Mouse (Mus musculus): ENCODE data around the gene Hba-a1. TPM values are rescaled to one million over a fixed set of nuclear protein-coding genes. Genes with fewer than 3 reads are reported as not detected.
A peak's percentile ranks its signal among the peaks of the same experiment; 100 is the strongest.
"Not testable (repeated sequence)": the region's sequence is repeated elsewhere in the genome, so short reads cannot be mapped to it uniquely, and the experiment has no call there.

The Hba-a1 gene
- polyA plus RNA-seq, 1 experiment from 2014 or later = 5,259 TPM

GRCm38 (mm10) chr11:32266776-32267175 lies 16.5 kb upstream of the Hba-a1 start:
- H3K27ac ChIP-seq = peak overlapping the region; percentile 93
- H3K27me3 ChIP-seq = peaks cover 7% of the 10 kb centered on the region; the same call in 1 of the 2 replicates
- peak overlapping the region; percentile 78 for H3K4me3 ChIP-seq (replicated peaks)
- ATAC-seq (replicated peaks; ENCODE audit: low FRiP score) = no peak
- whole genome bisulfite sequencing = 24% methylated on average over 6 of the region's 6 CpGs
- H3K4me2 ChIP-seq = peak overlapping the region; percentile 63
- peaks cover 12% of the 10 kb centered on the region for H3K4me1 ChIP-seq
- H3K9ac ChIP-seq = peak overlapping the region; percentile 88
- H3K9me3 ChIP-seq (replicated peaks) = no peaks in the 10 kb centered on the region
- peaks cover 9% of the 10 kb centered on the region for H3K36me3 ChIP-seq

- H3K9me3 ChIP-seq (replicated peaks) = no peaks in the 10 kb centered on the region
- H3K9ac ChIP-seq = peak within 1 kb of the TSS; percentile 88
- peaks cover 12% of the 10 kb centered on the region for H3K4me1 ChIP-seq
Measured at GRCm38 (mm10) chr11:32267188-32267884, 16.0 kb upstream of the Hba-a1 start, which contains the start of gene Nprl3. Gene Nprl3 (minus strand): TSS chr11:32267707.

GRCm38 (mm10) chr11:32267964-32268363 lies 15.3 kb upstream of the Hba-a1 start:
- Histone ChIP-seq H3K4me2 (peak overlapping the region; percentile 63), H3K27ac (peak overlapping the region; percentile 93), H3K4me1 (peaks cover 12% of the 10 kb centered on the region), H3K27me3 (peaks cover 9% of the 10 kb centered on the region; the same call in 1 of the 2 replicates), H3K9ac (peak overlapping the region; percentile 88), H3K36me3 (no peaks in the 10 kb centered on the region), H3K9me3 (replicated peaks) (no peaks in the 10 kb centered on the region), H3K4me3 (replicated peaks) (peak overlapping the region; percentile 78)
- WGBS = 25% methylated on average over 5 of the region's 5 CpGs
- ATAC-seq (replicated peaks; ENCODE audit: low FRiP score) = peak; percentile 33; the same call in 1 of the 2 replicates

More at GRCm38 (mm10) chr11:32267188-32267884, 16.0 kb upstream of the Hba-a1 start, which contains the start of gene Nprl3:
- Histone ChIP-seq H3K4me2 (peak within 1 kb of the TSS; percentile 63), H3K27me3 (peaks cover 9% of the 10 kb centered on the region; the same call in 1 of the 2 replicates), H3K36me3 (peaks cover 3% of the 10 kb centered on the region), H3K27ac (peak within 1 kb of the TSS; percentile 93), H3K4me3 (replicated peaks) (peak within 1 kb of the TSS; percentile 78)
- WGBS = under 1% methylated on average over 54 of the region's 54 CpGs
- ATAC-seq (replicated peaks; ENCODE audit: low FRiP score) = peak; percentile 99

GRCm38 (mm10) chr11:32268952-32269351 lies 14.4 kb upstream of the Hba-a1 start:
- no peaks in the 10 kb centered on the region for H3K36me3 ChIP-seq
- H3K4me1 ChIP-seq = peaks cover 12% of the 10 kb centered on the region
- H3K4me3 ChIP-seq (replicated peaks) = no peak overlapping the region
- ATAC-seq (replicated peaks; ENCODE audit: low FRiP score) = no peak
- WGBS = 89% methylated on average over 5 of the region's 5 CpGs
- H3K4me2 ChIP-seq = no peak overlapping the region
- H3K9ac ChIP-seq = no peak overlapping the region
- H3K27ac ChIP-seq = no peak overlapping the region
- no peaks in the 10 kb centered on the region for H3K9me3 ChIP-seq (replicated peaks)
- H3K27me3 ChIP-seq = peaks cover 9% of the 10 kb centered on the region; the same call in 1 of the 2 replicates

- Histone ChIP-seq H3K4me2 (no peak overlapping the region), H3K9ac (no peak overlapping the region), H3K27me3 (peaks cover 14% of the 10 kb centered on the region; the same call in 1 of the 2 replicates), H3K9me3 (replicated peaks) (no peaks in the 10 kb centered on the region), H3K4me3 (replicated peaks) (no peak overlapping the region), H3K4me1 (peaks cover 7% of the 10 kb centered on the region), H3K36me3 (no peaks in the 10 kb centered on the region), H3K27ac (no peak overlapping the region)
- no peak for ATAC-seq (replicated peaks; ENCODE audit: low FRiP score)
- 51% methylated on average over 4 of the region's 4 CpGs for WGBS
Measured at GRCm38 (mm10) chr11:32271178-32271577, 12.1 kb upstream of the Hba-a1 start.

- H3K9ac ChIP-seq = no peak within 1 kb of the TSS
- H3K27me3 ChIP-seq = peaks cover 21% of the 10 kb centered on the region
- no peak within 1 kb of the TSS for H3K4me3 ChIP-seq (replicated peaks)
- WGBS = 73% methylated on average over 3 of the region's 3 CpGs
- no peaks in the 10 kb centered on the region for H3K36me3 ChIP-seq
- H3K9me3 ChIP-seq (replicated peaks) = no peaks in the 10 kb centered on the region
- H3K27ac ChIP-seq = no peak within 1 kb of the TSS
- no peaks in the 10 kb centered on the region for H3K4me1 ChIP-seq
- no peak for ATAC-seq (replicated peaks; ENCODE audit: low FRiP score)
- no peak within 1 kb of the TSS for H3K4me2 ChIP-seq
Measured at GRCm38 (mm10) chr11:32276347-32276746, 7.0 kb upstream of the Hba-a1 start, which contains the start of gene Hba-x. Gene Hba-x (plus strand): TSS chr11:32276400.

GRCm38 (mm10) chr11:32277736-32278457 lies 5.4 kb upstream of the Hba-a1 start:
- Histone ChIP-seq H3K4me2 (no peak overlapping the region), H3K27ac (no peak overlapping the region), H3K9ac (no peak overlapping the region), H3K36me3 (no peaks in the 10 kb centered on the region), H3K4me1 (no peaks in the 10 kb centered on the region), H3K4me3 (replicated peaks) (no peak overlapping the region), H3K27me3 (peaks cover 19% of the 10 kb centered on the region), H3K9me3 (replicated peaks) (no peaks in the 10 kb centered on the region)
- ATAC-seq (replicated peaks; ENCODE audit: low FRiP score) = no peak
- 71% methylated on average over 21 of the region's 21 CpGs for WGBS

- ATAC-seq (replicated peaks; ENCODE audit: low FRiP score) = no peak
- no peak overlapping the region for H3K4me3 ChIP-seq (replicated peaks)
- H3K36me3 ChIP-seq = no peaks in the 10 kb centered on the region
- H3K9ac ChIP-seq = no peak overlapping the region
- peaks cover 19% of the 10 kb centered on the region for H3K27me3 ChIP-seq
- H3K27ac ChIP-seq = no peak overlapping the region
- no peak overlapping the region for H3K4me2 ChIP-seq
- no peaks in the 10 kb centered on the region for H3K4me1 ChIP-seq
- WGBS = 85% methylated on average over 12 of the region's 12 CpGs
- H3K9me3 ChIP-seq (replicated peaks) = no peaks in the 10 kb centered on the region
Measured at GRCm38 (mm10) chr11:32278458-32278957, 4.8 kb upstream of the Hba-a1 start.

- H3K9ac ChIP-seq = no peak overlapping the region
- WGBS = 33% methylated on average over 2 of the region's 2 CpGs
- no peak overlapping the region for H3K4me2 ChIP-seq
- no peak for ATAC-seq (replicated peaks; ENCODE audit: low FRiP score)
- H3K27ac ChIP-seq = no peak overlapping the region
- H3K9me3 ChIP-seq (replicated peaks) = no peaks in the 10 kb centered on the region
- no peaks in the 10 kb centered on the region for H3K4me1 ChIP-seq
- H3K27me3 ChIP-seq = peaks cover 19% of the 10 kb centered on the region
- H3K36me3 ChIP-seq = no peaks in the 10 kb centered on the region
- no peak overlapping the region for H3K4me3 ChIP-seq (replicated peaks)
Measured at GRCm38 (mm10) chr11:32280646-32281045, 2.7 kb upstream of the Hba-a1 start.

- H3K27ac ChIP-seq = no peak overlapping the region
Measured at GRCm38 (mm10) chr11:32281416-32282144, 1.7 kb upstream of the Hba-a1 start.

GRCm38 (mm10) chr11:32284582-32284981 lies 1.3 kb downstream of the Hba-a1 start:
- H3K4me3 ChIP-seq (replicated peaks); H3K4me2 ChIP-seq; H3K9me3 ChIP-seq (replicated peaks); H3K9ac ChIP-seq; H3K36me3 ChIP-seq; H3K4me1 ChIP-seq; H3K27ac ChIP-seq; ATAC-seq (replicated peaks; ENCODE audit: low FRiP score): not testable (repeated sequence)
- peaks cover 11% of the 10 kb centered on the region for H3K27me3 ChIP-seq
- 57% methylated on average over 2 of the region's 2 CpGs for WGBS

More at GRCm38 (mm10) chr11:32281416-32282144, 1.7 kb upstream of the Hba-a1 start:
- 82% methylated on average over 1 of the region's 1 CpGs for WGBS
- H3K4me2 ChIP-seq = no peak overlapping the region
- peaks cover 14% of the 10 kb centered on the region for H3K27me3 ChIP-seq
- no peak overlapping the region for H3K4me3 ChIP-seq (replicated peaks)
- H3K9ac ChIP-seq = no peak overlapping the region
- H3K9me3 ChIP-seq (replicated peaks) = no peaks in the 10 kb centered on the region
- ATAC-seq (replicated peaks; ENCODE audit: low FRiP score) = no peak
- no peaks in the 10 kb centered on the region for H3K4me1 ChIP-seq
- H3K36me3 ChIP-seq = no peaks in the 10 kb centered on the region
